Mouse (Mus musculus) c-Kit-positive CD71-positive TER-119-positive erythroid progenitor cells, embryonic 14.5 days (primary cell): ENCODE data around the gene Unc79.
A peak's percentile ranks its signal among the peaks of the same experiment; 100 is the strongest.

Experiments
- DNase-seq: peaks from one replicate; pipeline ENCODE4 v3.0.0-alpha.2; 2013; ENCODE audit warnings: low spot score

Unc79 gene

DNA sequence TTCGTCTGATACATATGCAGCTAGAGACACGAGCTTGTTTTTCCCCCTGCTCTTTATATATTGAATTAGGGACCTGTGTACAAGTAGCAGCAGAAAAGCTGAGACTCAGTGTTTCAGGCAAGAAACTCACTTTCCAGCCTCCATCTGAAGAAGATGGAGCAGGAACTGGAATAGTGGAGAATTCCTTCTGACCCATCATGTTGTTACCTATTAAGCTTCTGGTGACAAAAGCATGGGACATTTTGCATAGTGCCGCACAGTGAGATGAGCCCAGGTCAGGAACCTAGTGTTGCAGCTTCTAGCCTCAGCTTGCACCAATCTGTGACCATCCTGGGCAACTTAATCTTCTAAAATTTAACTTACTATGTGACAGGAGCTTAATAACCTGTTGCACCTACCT lies 92.7 kb downstream of the Unc79 start:
- no peak for DNase-seq

DNA sequence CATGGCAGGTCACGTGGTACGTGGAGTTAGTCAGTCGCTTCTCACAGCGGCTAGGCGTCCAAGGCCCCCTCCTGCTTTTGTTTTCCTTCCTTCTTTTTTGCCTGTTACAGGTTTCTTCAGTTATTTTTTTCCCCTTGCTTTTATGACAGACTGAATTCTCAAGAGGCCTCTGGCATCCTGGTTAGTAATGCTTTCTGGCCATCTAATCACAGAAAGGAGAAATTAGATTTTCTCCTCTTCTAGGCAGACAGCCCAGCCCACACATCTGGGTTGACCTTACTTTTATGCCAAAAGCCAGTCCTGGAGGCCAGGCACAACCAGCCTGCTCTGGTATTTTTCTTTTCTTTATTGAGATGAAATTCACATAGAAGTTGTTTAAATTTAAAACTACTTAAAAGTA lies 94.1 kb downstream of the Unc79 start:
- no peak for DNase-seq

DNA sequence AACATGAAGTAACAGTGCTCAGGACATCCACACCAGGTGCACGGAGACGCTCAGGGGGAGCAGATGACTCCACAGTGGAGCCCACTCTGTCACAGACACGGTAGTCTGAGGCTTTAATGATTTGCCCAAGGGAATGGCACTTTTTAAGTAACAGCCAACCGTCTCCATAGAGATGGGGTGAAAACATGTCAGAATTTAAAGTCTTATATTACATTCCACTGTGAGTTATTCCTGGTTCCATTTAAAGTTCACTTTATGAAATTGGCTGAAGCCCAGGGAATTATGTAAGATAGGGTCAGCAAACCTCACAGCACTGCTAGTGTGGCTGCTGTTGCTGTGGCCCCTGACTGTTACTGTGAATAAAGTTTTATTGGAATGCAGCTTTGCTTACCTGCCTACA lies 95.8 kb downstream of the Unc79 start:
- DNase-seq: no peak

DNA sequence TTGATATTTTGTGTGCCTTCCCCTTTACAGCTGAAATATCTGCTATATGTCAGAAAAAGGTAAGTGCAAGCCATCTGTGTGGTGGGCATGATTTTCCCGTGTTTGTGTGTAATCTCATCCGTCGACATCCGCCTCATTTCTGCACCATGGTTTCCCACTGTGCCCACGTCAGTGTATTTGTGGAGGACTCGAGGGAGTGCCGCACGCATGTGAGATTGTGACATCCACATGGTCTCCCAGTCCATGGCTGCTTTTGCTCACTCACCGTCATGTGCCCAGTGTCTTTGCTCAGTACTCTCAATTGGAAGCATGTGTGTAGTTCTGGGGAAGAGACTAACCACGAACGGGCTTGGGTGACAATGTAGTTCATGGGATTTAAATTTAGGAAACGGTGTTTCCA lies 101.2 kb downstream of the Unc79 start:
- no peak for DNase-seq

DNA sequence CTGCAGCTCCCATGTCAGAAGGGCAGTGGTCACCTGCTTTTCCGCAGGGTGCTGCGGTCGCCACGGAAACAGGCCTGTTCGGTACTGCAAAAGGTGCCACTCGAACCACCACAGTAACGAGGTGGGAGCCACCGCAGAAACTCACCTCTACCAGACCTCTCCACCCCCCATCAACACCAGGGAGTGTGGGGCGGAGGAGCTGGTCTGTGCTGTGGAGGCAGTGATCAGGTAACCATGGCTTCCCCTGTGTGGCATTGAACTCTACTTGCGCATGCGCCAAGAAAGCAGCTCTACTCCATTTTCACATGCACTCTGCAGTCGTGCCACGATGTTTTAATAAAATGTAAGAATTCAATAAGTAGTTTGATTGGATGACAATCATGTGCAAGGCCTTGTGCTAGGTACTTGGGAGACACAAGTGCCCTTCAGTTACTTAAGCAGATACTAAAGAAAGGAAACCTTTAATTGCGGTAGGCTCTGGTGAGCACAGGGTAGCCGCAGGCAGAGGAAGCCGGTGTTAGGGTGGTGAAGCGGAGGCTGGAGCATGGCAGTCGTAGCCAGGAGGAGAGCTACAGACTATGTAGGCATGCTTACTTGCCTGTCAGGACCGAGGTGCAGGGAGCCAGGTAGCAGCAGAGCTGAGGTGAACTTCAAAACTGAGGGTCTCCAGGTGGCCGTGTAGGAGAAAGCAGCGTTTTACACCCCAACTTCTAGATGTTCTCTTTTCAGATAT lies 110.8 kb downstream of the Unc79 start:
- no peak for DNase-seq

DNA sequence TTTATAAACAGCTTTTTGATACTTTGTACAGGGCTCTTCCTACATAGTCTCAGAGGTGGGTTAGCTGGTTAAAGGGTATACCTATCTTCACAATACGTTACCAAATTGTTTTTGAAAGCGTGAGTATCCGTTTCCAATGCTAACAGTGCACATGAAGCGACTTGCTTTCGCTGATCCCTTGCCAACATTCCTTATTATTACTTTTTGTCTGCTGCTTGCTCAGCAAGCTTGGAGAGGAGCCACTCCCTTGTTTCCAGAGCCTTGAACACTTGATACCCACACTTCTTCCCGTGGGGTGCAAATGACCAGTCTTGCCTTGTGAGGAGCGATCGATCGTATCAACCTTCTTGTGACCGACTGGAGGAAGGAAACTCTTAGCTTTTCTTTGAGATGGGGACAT lies 112.1 kb downstream of the Unc79 start:
- DNase-seq: no peak

DNA sequence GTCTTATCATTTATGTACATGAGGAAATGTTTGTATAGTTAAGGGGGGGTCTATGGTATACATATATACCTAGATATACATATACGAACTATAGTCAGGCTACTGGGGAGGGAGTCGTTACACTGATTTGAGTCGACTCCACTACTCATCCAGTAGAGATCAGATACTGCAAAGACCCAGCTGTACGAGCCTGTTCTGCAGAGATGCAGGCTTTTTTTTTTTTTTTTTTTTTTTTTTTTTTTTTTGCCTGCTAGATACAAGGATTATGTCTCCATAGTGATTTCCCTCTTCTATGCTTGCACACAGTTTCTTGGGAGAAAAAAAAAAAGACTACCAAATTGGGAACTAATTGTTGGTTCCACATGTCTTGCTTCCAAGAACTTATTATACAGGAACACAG lies 113.5 kb downstream of the Unc79 start:
- no peak for DNase-seq

DNA sequence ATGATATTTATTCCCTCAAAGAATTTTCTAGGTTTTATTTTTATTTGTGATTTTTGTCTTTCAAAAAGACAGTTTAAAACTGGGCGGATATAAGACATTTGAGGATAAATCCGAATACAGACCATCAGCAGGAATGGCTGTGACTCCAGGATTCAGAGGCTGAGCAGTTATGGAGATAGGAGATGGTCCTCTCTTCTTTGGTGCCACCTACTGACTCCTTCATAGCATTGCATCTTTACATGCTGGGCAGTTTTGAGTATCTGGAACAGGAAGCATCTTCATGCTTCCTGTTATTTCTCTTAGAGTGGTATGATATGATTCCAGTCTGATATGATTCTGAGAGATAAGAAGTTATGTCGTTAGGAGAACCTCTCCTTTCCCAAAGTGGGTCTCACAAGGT lies 116.3 kb downstream of the Unc79 start:
- DNase-seq: peak; percentile 14

DNA sequence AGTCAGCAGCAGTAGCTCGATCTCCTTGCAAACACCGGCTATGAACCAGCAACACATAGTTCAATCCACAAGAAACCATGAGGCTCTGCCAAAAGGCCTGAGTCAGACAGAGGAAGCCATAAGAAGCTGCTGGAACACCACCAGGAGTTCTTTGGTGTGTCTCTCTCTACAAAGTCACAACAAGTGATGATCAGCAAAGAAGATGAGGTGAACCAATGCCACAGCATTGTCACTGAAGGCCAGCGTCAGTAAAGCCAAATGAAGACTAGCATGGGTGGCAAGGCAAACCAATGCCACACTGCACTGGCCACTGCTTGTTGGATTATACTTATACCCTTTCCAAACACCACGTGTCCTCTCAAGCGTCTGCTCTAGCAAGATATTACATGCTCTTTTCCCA lies 119.5 kb downstream of the Unc79 start:
- DNase-seq: no peak

DNA sequence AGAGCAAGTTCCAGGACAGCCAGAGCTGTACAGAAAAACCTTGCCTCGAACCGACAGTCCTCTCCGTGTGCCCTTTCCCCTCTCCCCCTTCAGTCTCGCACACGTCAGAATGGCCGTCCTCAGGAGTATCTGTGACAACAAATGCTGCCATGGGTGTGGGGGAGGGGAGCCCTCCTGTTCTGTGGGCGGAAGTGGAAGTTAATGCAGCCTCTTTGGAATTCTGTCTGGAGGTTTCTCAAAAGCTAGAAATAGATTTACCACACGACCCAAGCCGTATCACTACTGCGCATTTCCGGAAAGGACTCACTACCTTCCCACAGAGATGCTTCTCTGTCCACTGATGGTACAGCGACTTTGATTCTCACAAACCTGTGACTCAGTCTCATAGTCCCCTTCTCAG lies 120.9 kb downstream of the Unc79 start:
- no peak for DNase-seq

DNA sequence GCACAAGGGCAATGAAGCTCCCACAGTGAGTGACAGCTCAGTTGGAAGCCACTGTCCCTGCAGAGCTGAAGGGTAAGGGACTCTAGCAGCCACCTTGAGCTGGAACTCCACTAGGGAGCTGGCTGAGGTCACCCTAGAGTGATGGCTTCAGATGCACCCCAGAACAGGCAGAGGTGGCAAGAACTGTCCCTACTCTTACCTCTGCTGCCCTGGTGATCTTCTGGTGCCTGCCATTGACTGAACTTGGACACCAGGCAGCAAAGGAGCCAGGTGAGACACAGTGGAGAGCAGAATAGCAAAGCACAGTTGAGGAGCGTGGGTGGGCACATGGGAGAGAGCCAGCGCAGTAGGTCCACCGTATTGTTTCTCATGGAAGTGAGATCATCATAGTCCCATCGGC lies 125.3 kb downstream of the Unc79 start:
- DNase-seq: no peak

DNA sequence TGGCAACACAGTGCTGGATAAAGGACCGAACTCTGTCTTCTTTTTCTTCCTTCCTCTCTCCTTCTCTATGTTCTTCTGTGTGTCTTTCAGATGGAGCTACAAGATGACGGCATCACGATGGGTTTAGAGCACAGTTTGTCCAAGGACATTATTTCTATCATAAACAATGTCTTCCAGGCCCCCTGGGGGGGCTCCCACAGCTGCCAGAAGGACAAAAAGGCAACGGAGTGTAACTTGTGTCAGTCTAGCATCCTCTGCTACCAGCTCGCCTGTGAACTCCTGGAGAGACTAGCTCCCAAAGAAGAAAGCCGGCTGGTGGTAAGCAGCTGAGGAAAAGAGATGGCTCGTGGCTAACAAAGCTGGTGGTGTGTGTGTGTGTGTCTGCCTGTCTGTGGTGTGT lies 130.1 kb downstream of the Unc79 start:
- DNase-seq: no peak

DNA sequence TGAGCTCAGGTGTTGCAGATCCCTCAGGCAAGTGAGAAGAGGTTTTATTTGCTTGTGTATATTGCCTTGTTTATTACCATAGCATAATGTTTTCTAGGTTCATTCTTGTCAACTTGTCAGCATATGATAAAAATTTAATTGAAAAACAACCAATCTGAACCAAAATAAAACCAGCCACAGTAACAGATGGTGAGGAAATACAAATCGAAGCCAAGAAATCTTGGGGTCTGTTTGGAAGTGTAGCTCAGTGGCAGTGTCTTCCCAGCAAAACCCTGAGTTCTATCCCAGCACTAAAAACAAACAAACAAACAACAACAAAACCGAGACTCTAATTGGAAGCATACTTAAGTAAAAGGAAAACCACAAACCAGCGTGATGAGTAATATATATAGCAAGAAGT lies 131.4 kb downstream of the Unc79 start:
- no peak for DNase-seq

DNA sequence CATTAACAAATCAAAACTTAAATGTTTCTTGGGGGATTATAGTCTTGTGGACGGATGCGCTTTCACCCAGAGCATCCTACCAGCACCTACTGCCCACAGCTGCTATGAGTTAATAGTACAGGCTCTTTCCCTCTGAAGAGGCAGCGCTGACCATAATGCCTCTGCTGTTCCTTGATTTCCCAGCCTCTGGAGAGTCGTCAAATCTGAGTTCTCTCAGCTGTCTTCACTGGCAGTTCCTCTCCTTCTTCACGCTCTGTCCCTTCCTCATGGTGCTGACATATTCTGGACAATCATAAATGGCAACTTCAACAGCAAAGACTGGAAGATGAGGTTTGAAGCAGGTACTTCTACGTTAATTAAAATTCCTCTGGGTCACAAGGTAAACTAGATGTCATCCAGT lies 143.2 kb downstream of the Unc79 start:
- no peak for DNase-seq

DNA sequence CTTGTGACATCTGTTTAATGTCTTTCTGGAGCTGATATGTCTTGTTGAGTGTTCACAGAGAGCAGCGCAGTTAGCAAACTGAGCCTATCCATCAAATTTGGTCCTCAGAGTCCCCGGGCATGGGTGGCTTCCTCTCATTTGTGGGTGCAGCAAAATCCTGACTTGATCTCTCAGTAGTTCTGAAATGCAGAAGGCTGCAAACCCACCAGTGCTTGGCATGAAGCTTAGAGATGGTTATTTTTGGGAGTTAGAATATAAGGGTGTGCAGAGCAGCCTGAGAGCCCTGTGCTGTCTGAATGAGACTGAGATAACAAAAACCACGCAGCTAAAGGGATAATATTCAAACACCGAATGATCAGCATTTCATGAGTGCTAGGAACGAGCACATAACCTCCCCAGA lies 146.5 kb downstream of the Unc79 start:
- no peak for DNase-seq

DNA sequence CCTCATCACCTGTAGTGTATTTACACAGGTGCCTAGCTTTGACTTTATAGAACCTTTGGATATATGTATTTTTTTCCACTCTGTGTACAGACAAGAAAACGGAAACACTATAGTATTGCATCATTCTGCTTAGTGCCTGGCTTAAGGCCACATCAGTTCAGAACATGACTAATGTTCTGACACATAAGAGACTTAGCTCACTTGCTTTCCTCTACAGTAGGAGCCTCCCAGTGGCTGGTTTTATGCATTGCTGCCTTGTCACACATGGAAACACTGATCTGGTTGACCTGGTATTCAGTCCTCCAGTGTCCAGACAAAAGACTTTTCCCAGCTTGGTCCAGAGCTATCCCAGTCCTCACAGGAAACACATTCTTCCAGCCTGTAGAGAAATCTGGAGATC lies 150.5 kb downstream of the Unc79 start:
- DNase-seq: no peak

DNA sequence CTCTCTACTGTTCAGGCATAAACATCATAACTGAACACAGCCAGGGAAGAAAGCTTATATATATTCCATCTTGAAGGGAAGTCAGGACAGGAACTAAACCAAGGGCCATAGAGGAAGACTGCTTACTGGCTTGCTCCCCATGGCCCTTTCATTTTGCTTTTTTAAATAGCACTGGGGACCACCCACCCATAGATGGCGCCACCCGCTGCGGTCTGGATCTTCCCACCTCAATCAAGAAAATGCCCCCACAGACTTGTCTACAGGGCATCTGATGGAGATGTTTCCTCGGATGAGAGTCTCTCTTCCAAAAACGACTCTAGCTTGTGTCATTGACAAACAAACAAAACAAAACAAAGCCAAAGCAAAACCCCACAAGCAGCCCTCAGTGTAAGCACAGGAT lies 151.4 kb downstream of the Unc79 start:
- no peak for DNase-seq

DNA sequence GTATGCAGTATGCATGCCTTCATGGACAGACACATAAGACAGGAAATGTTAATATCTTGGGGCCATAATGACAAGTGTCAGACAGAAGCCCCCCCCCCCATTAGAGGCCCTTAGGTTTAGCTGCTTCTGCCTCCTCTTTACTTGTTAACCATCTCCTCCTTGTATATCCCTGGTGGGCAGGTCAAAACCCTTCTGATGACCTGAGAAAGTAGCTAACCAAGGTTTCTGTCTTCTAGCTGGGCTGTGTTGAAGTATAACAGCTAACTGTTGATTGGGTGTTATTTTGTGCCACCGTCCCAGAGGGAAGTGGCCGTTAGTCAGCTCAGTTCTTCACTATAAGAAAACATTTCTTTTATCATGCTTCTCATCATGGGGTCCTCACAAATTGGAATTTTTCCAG lies 154.4 kb downstream of the Unc79 start:
- DNase-seq: no peak

DNA sequence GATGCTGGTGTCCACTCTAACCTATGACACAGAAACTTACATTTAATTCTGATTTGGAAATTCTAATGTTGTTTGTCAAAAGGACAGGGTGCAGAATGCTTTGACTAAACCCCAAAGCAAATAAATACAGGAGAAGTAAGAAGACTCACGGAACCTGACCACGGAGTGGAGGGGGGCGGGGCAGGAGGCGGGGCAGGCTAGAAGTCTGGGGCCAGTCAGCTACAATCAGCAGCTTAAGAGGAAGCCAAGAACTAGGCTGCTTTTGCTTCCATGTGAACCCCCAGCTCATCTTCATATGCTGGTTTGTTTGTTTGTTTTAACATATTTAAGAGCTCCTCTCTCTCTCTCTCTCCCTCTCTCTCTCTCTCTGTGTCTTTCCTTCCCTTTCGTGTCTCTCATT lies 154.9 kb downstream of the Unc79 start:
- DNase-seq: no peak

DNA sequence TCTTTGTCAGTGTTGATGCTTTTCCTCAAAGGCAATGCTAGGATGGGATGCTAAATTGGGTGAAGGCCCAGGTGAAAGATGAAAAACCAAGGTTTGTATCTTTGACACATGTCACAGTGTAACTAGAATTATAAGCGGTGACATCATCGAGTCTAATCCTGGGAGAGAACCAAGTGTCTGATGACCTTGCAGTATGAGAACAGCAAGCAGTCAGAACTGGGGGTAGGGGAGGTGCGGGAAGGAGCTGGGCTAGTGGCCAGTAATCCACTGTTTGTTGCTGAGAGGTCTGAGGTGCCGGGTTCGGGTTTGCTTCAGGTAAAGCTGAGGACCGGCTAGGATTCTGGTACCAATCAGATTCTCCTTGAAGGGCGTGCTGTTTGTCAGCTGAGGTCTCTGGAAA lies 160.6 kb downstream of the Unc79 start:
- no peak for DNase-seq

DNA sequence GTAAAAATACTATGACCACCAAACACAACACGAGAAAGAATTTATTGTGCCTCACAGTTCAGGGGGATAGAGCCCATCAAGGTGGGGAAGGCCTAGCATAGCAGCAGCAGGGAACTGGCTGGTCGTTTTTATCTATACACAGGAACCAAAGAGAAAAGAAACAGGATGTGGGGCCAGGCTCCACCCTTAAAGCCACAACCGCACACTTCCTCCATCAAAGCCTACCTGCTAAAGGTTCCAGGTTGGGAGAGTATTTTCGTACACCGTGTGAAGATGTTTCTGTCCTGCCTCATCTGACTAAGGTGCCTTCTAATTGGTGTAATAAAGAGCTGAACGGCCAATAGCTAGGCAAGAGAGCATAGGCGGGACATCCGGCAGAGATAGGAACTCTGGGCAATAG lies 168.0 kb downstream of the Unc79 start:
- DNase-seq: no peak

DNA sequence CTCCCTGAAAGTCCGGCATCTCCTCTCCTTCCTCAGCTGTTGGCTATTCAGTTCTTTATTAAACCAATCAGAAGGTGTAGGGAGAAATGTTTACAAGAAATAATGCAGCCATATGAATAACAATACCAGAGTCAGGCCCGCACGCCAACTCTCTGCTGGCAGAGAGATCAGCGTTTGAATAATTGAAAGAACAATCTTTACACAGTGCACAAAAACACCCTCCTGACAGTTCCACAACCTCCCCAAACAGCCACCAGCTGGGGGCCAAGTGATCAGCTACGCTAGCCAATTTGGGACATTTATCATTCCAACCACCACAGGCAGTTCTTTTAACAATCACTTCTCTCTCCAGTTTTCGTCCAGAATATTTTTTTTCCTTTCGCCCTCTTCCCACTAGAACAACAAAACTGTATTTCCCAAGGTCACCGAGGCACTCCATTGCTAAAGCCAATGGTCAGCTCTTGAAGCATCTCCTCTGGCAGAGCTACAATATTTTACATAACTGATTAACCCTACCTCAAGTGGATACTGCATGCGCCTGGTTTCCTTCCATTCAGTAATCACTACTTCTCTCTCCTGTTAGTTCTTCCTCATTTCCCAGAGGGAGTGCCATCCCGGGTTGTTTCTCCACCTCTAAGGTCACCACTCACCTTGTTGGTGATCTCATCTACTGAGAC lies 169.0 kb downstream of the Unc79 start:
- DNase-seq: no peak

DNA sequence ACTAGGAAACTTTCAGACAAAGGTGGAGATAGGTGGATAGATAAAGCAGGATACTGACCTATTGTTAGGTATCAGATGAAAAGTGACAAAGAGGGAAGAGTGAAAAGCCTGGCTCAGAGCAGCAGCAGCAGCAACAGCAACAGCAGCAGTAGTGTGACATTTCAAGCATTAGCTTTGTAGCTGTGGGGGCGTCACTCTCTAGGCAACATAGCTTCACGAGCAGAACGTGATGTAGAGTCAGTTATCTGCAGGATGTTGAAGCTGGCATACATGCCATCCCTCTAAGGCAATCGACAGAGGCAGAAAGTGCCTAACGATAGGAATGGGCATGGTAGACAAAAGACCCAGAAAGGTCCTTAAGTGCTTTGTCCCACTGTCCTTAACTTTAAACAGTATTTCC lies 173.3 kb downstream of the Unc79 start:
- no peak for DNase-seq

DNA sequence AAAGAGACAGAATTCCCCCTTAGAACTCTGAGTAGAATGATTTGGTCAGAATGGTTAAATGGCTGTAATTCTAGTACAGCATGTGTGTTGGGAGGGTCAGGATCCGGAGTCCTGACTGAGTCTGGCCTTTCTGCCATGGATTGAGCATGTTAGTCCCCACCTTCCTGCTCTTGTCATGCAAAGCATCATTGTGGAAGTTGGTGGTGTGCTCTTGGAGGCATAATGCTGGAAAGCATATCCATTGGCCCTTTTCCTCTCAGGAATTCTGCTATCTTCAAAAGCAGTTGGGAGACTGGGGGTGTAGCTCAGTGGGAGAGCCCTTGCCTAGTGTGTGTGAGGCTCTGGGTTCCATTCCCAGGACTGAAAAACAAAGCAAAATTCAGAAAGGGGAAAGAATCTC lies 175.2 kb downstream of the Unc79 start:
- DNase-seq: no peak
